Mouse (Mus musculus) right cerebral cortex, adult 18-20 months (tissue): ENCODE results near the gene Togaram2.
"Not testable (repeated sequence)": the region's sequence is repeated elsewhere in the genome, so short reads cannot be mapped to it uniquely, and the experiment has no call there.

ENCODE experiments used
- DNase-seq: peaks from one replicate; pipeline ENCODE4 v3.0.0; 2022; ENCODE audit warnings: mixed read lengths

Togaram2 gene

GRCm38 (mm10) chr17:71673092-71673491 lies at the start of gene Togaram2:
Gene Togaram2 (plus strand): TSS chr17:71673261.
- DNase-seq: no peak

GRCm38 (mm10) chr17:71631806-71632205 lies 41.3 kb upstream of the Togaram2 start:
- DNase-seq: no peak

- DNase-seq: no peak
Observed at GRCm38 (mm10) chr17:71633350-71633749, 39.7 kb upstream of the Togaram2 start.

- no peak for DNase-seq
Observed at GRCm38 (mm10) chr17:71636786-71637185, 36.3 kb upstream of the Togaram2 start.

GRCm38 (mm10) chr17:71637750-71638265 lies 35.3 kb upstream of the Togaram2 start:
- DNase-seq: no peak

- not testable (repeated sequence) for DNase-seq
Observed at GRCm38 (mm10) chr17:71639056-71639455, 34.0 kb upstream of the Togaram2 start.

GRCm38 (mm10) chr17:71640421-71641085 lies 32.5 kb upstream of the Togaram2 start:
- DNase-seq: peak; percentile 19

- DNase-seq: no peak
Observed at GRCm38 (mm10) chr17:71642190-71642589, 30.9 kb upstream of the Togaram2 start.

GRCm38 (mm10) chr17:71650011-71650410 lies 23.1 kb upstream of the Togaram2 start:
- no peak for DNase-seq

- no peak for DNase-seq
Observed at GRCm38 (mm10) chr17:71652495-71652894, 20.6 kb upstream of the Togaram2 start.

- no peak for DNase-seq
Observed at GRCm38 (mm10) chr17:71652934-71653333, 20.1 kb upstream of the Togaram2 start.

GRCm38 (mm10) chr17:71657521-71657920 lies 15.5 kb upstream of the Togaram2 start:
- no peak for DNase-seq

- no peak for DNase-seq
Observed at GRCm38 (mm10) chr17:71658666-71659065, 14.4 kb upstream of the Togaram2 start.

- no peak for DNase-seq
Observed at GRCm38 (mm10) chr17:71660390-71660789, 12.7 kb upstream of the Togaram2 start.

GRCm38 (mm10) chr17:71662751-71663250 lies 10.3 kb upstream of the Togaram2 start:
- peak; percentile 74 for DNase-seq

- DNase-seq: no peak
Observed at GRCm38 (mm10) chr17:71663491-71663890, 9.6 kb upstream of the Togaram2 start.

- DNase-seq: no peak
Observed at GRCm38 (mm10) chr17:71664172-71664571, 8.9 kb upstream of the Togaram2 start.

GRCm38 (mm10) chr17:71665201-71665600 lies 7.9 kb upstream of the Togaram2 start:
- no peak for DNase-seq

- DNase-seq: no peak
Observed at GRCm38 (mm10) chr17:71669511-71669910, 3.5 kb upstream of the Togaram2 start.

GRCm38 (mm10) chr17:71671840-71672546 lies 1.1 kb upstream of the Togaram2 start:
- no peak for DNase-seq

GRCm38 (mm10) chr17:71673936-71674335 lies 875 bp downstream of the Togaram2 start:
- DNase-seq: no peak

- no peak for DNase-seq
Observed at GRCm38 (mm10) chr17:71674886-71675285, 1.8 kb downstream of the Togaram2 start.

- DNase-seq: no peak
Observed at GRCm38 (mm10) chr17:71681666-71682065, 8.6 kb downstream of the Togaram2 start.

- DNase-seq: no peak
Observed at GRCm38 (mm10) chr17:71682379-71682778, 9.3 kb downstream of the Togaram2 start.
